Mouse (Mus musculus) MEL (cell line): Measurements from ENCODE around the gene Clec4a2. TPM values are rescaled to one million over a fixed set of nuclear protein-coding genes. Genes with fewer than 3 reads are reported as not detected.

Experiments used
- DNase-seq: peaks from one replicate; pipeline ENCODE4 v3.0.0; 2011; ENCODE audit warnings: low read depth, low spot score
- H3K27ac ChIP-seq: 2 replicates; pipeline ENCODE4 v1.5.1; 2012; ENCODE audit warnings: low read depth, mild to moderate bottlenecking, control low read depth, low read length, moderate library complexity; ENCODE audit not compliant: control insufficient read depth
- H3K27me3 ChIP-seq, 2 experiments: fragments of 150-350 bp in 1 of 2; sonication (generic) in 1 of 2; 2 replicates each; pipeline ENCODE4 v1.6.1; 2012; ENCODE audit warnings: low read length in 2 of 2, mild to moderate bottlenecking in 2 of 2, improper control_type of control experiment in 1 of 2, moderate library complexity in 1 of 2; ENCODE audit not compliant: insufficient read depth in 2 of 2, control insufficient read depth in 1 of 2
- H3K36me3 ChIP-seq, 2 experiments: 2 replicates each; pipeline ENCODE4 v1.6.1; 2012 to 2014; ENCODE audit warnings: low read length in 2 of 2, improper control_type of control experiment in 1 of 2, inconsistent platforms in 1 of 2, mild to moderate bottlenecking in 1 of 2; ENCODE audit not compliant: insufficient read depth in 2 of 2, control insufficient read depth in 1 of 2
- H3K4me1 ChIP-seq, 2 experiments: fragments of 150-350 bp in 1 of 2; sonication (generic) in 1 of 2; 2 replicates each; pipeline ENCODE4 v1.6.1; 2012; ENCODE audit warnings: low read length in 2 of 2, improper control_type of control experiment in 1 of 2, mild to moderate bottlenecking in 1 of 2; ENCODE audit not compliant: insufficient read depth in 2 of 2, control insufficient read depth in 1 of 2
- H3K4me3 ChIP-seq, 2 experiments: fragments of 150-350 bp in 1 of 2; sonication (generic) in 1 of 2; 2 replicates each; pipeline ENCODE4 v1.5.1; 2012; ENCODE audit warnings: low read depth in 2 of 2, low read length in 2 of 2, mild to moderate bottlenecking in 2 of 2, moderate library complexity in 2 of 2, control low read depth in 1 of 2, improper control_type of control experiment in 1 of 2; ENCODE audit not compliant: control insufficient read depth in 1 of 2, insufficient read depth in 1 of 2
- H3K79me2 ChIP-seq: 2 replicates; pipeline ENCODE4 v1.6.1; 2012; ENCODE audit warnings: mild to moderate bottlenecking, low read length, moderate library complexity; ENCODE audit not compliant: control insufficient read depth, poor library complexity, insufficient read depth
- H3K9ac ChIP-seq: 2 replicates; pipeline ENCODE4 v1.6.1; 2012; ENCODE audit warnings: low read depth, mild to moderate bottlenecking, control low read depth, low read length, moderate library complexity; ENCODE audit not compliant: control insufficient read depth, poor library complexity, severe bottlenecking
- H3K9me3 ChIP-seq: fragments of 150-350 bp; sonication (generic); replicated peaks from 2 replicates; pipeline ENCODE4 v1.6.1; 2012; ENCODE audit warnings: mild to moderate bottlenecking, low read length, improper control_type of control experiment, moderate library complexity; ENCODE audit not compliant: insufficient read depth
- CTCF ChIP-seq, 3 experiments: IDR thresholded peaks in 2 of 3; conservative IDR thresholded peaks in 1 of 3; 2 replicates each; pipeline ENCODE4 v1.5.1; 2011 to 2012; ENCODE audit warnings: low read length in 3 of 3, low read depth in 2 of 3, mild to moderate bottlenecking in 2 of 3, improper control_type of control experiment in 1 of 3, inconsistent platforms in 1 of 3, mixed read lengths in 1 of 3, moderate library complexity in 1 of 3; ENCODE audit not compliant: control insufficient read depth in 1 of 3, insufficient read depth in 1 of 3, poor library complexity in 1 of 3, severe bottlenecking in 1 of 3
- E2F4 ChIP-seq: IDR thresholded peaks from 2 replicates; pipeline ENCODE4 v1.6.1; 2011; ENCODE audit warnings: low read depth, low read length, improper control_type of control experiment, borderline replicate concordance
- EP300 ChIP-seq, 2 experiments: IDR thresholded peaks; 2 replicates each; pipeline ENCODE4 v1.6.1; 2011; ENCODE audit warnings: improper control_type of control experiment in 2 of 2, low read length in 2 of 2, low read depth in 1 of 2, mild to moderate bottlenecking in 1 of 2
- GABPA ChIP-seq: IDR thresholded peaks from 2 replicates; pipeline ENCODE4 v1.6.1; 2012; ENCODE audit warnings: low read depth, mild to moderate bottlenecking, inconsistent platforms, low read length, improper control_type of control experiment, moderate library complexity
- KAT2A ChIP-seq: conservative IDR thresholded peaks from 2 replicates; pipeline ENCODE4 v1.6.1; 2012; ENCODE audit warnings: low read depth, low read length, improper control_type of control experiment, inconsistent platforms
- MAFK ChIP-seq: IDR thresholded peaks from 2 replicates; pipeline ENCODE4 v1.6.1; 2011; ENCODE audit warnings: low read depth, mild to moderate bottlenecking, low read length, improper control_type of control experiment, borderline replicate concordance
- MAX ChIP-seq: IDR thresholded peaks from 2 replicates; pipeline ENCODE4 v1.6.1; 2011; ENCODE audit warnings: low read length, improper control_type of control experiment
- MAZ ChIP-seq: IDR thresholded peaks from 2 replicates; pipeline ENCODE4 v1.6.1; 2012; ENCODE audit warnings: low read depth, mild to moderate bottlenecking, inconsistent platforms, low read length, improper control_type of control experiment
- MEF2A ChIP-seq: IDR thresholded peaks from 2 replicates; pipeline ENCODE4 v1.6.1; 2014; ENCODE audit warnings: low read depth, mild to moderate bottlenecking, inconsistent platforms, low read length, improper control_type of control experiment; ENCODE audit not compliant: poor library complexity, insufficient replicate concordance, severe bottlenecking; ENCODE audit errors: extremely low read depth
- MXI1 ChIP-seq: IDR thresholded peaks from 2 replicates; pipeline ENCODE4 v1.6.1; 2011; ENCODE audit warnings: mild to moderate bottlenecking, low read depth, low read length, improper control_type of control experiment
- MYB ChIP-seq: IDR thresholded peaks from 2 replicates; pipeline ENCODE4 v1.6.1; 2011; ENCODE audit warnings: mild to moderate bottlenecking, low read depth, low read length, improper control_type of control experiment
- MYC ChIP-seq: IDR thresholded peaks from 2 replicates; pipeline ENCODE4 v1.6.1; 2011; ENCODE audit warnings: low read depth, mild to moderate bottlenecking, low read length, improper control_type of control experiment, moderate library complexity
- NELFE ChIP-seq: IDR thresholded peaks from 2 replicates; pipeline ENCODE4 v1.6.1; 2011; ENCODE audit warnings: low read depth, low read length, improper control_type of control experiment
- POLR2AphosphoS2 ChIP-seq: IDR thresholded peaks from 2 replicates; pipeline ENCODE4 v1.6.1; 2011; ENCODE audit warnings: low read length, improper control_type of control experiment
- POLR2AphosphoS5 ChIP-seq: IDR thresholded peaks from 2 replicates; pipeline ENCODE4 v1.6.1; 2012; ENCODE audit warnings: low read depth, borderline replicate concordance, mild to moderate bottlenecking, inconsistent platforms, low read length, moderate library complexity, mixed read lengths
- RAD21 ChIP-seq: IDR thresholded peaks from 2 replicates; pipeline ENCODE4 v1.6.1; 2011; ENCODE audit warnings: mild to moderate bottlenecking, low read depth, low read length, improper control_type of control experiment
- SIN3A ChIP-seq: IDR thresholded peaks from 2 replicates; pipeline ENCODE4 v1.6.1; 2012; ENCODE audit warnings: low read length, improper control_type of control experiment, inconsistent platforms
- USF1 ChIP-seq: IDR thresholded peaks from 2 replicates; pipeline ENCODE4 v1.6.1; 2014; ENCODE audit warnings: low read depth, mild to moderate bottlenecking, inconsistent platforms, low read length, improper control_type of control experiment, moderate library complexity
- ZC3H11A ChIP-seq: IDR thresholded peaks from 2 replicates; pipeline ENCODE4 v1.6.1; 2012; ENCODE audit warnings: low read depth, mild to moderate bottlenecking, inconsistent platforms, low read length, improper control_type of control experiment
- ZNF384 ChIP-seq: IDR thresholded peaks from 2 replicates; pipeline ENCODE4 v1.6.1; 2012; ENCODE audit warnings: low read depth, mild to moderate bottlenecking, inconsistent platforms, low read length, improper control_type of control experiment
- polyA plus RNA-seq, 2 experiments: library from polyadenylated mRNA; stranded (reverse) in 1 of 2; unstranded in 1 of 2; fragments of >175 nt in 1 of 2; fragments of >200 nt in 1 of 2; gene quantifications; 2 replicates each; pipeline versions ENCODE4 v1.2.1 to v1.2.4; 2012; ENCODE audit warnings: low replicate concordance in 2 of 2, low read depth in 1 of 2; ENCODE audit not compliant: insufficient read length in 2 of 2, insufficient read depth in 1 of 2, missing spikeins in 1 of 2
- total RNA-seq: library from RNA; depleted of rRNA; stranded (reverse); fragments of 300-350 nt; gene quantifications from 2 replicates; pipeline ENCODE4 v1.2.3, GENCODE M21; 2012

Gene Clec4a2
- total and polyA plus RNA-seq, 3 experiments, result not detected

GRCm38 (mm10) chr6:123171040-123171439 lies 64.8 kb downstream of the Clec4a2 start:
- no peaks in the 10 kb centered on the region for H3K4me1 ChIP-seq
- H3K27ac ChIP-seq, result no peak overlapping the region
- no peak overlapping the region for H3K9ac ChIP-seq
- TF ChIP-seq MYB, result no peak
- TF ChIP-seq ZC3H11A, result no peak
- no peak for TF ChIP-seq MAFK
- TF ChIP-seq RAD21, result no peak
- TF ChIP-seq USF1, result no peak
- TF ChIP-seq EP300 (IDR thresholded peaks at IDR 0.05; ENCODE audit: low read depth in 1 of 2, low read length in 2 of 2), result no peak
- TF ChIP-seq SIN3A, result no peak
- TF ChIP-seq MAX, result no peak
- no peak for TF ChIP-seq KAT2A
- TF ChIP-seq MAZ, result no peak
- no peak for TF ChIP-seq MEF2A
- TF ChIP-seq POLR2AphosphoS5, result no peak
- TF ChIP-seq GABPA, result no peak
- no peak for TF ChIP-seq ZNF384
- no peak for TF ChIP-seq NELFE
- TF ChIP-seq MXI1, result no peak
- no peaks in the 10 kb centered on the region for H3K36me3 ChIP-seq
- no peaks in the 10 kb centered on the region for H3K79me2 ChIP-seq
- no peak for DNase-seq
- no peaks in the 10 kb centered on the region for H3K9me3 ChIP-seq
- no peak overlapping the region for H3K4me3 ChIP-seq
- H3K27me3 ChIP-seq, result peaks cover 0 to 2% of the 10 kb centered on the region in 2 experiments; a peak in 1 of 4 replicates

- no peak for DNase-seq
- TF ChIP-seq E2F4 (no peak), MAZ (no peak), POLR2AphosphoS2 (no peak), CTCF (IDR thresholded peaks at IDR 0.05 in 2 of 3, conservative IDR thresholded peaks at IDR 0.05 in 1 of 3; ENCODE audit: control insufficient read depth in 1 of 3, insufficient read depth in 1 of 3, low read depth in 2 of 3, low read length in 3 of 3, poor library complexity in 1 of 3, severe bottlenecking in 1 of 3) (no peak), SIN3A (no peak), MAX (no peak), POLR2AphosphoS5 (no peak), MYC (no peak)
- Histone ChIP-seq H3K36me3 (no peaks in the 10 kb centered on the region), H3K27ac (no peak within 1 kb of the TSS), H3K27me3 (peaks cover 0 to 2% of the 10 kb centered on the region in 2 experiments; a peak in 1 of 4 replicates), H3K4me3 (no peak within 1 kb of the TSS), H3K9me3 (no peaks in the 10 kb centered on the region), H3K79me2 (no peaks in the 10 kb centered on the region), H3K4me1 (no peaks in the 10 kb centered on the region), H3K9ac (no peak within 1 kb of the TSS)
Observed at GRCm38 (mm10) chr6:123172593-123172992, 66.4 kb downstream of the Clec4a2 start, which contains the start of gene Clec4b2. TSS of gene Clec4b2 (plus strand) at chr6:123172893.
